Mouse (Mus musculus) left cerebral cortex, adult 11 months (tissue): ENCODE results near the gene Ush2a.
A peak's percentile ranks its signal among the peaks of the same experiment; 100 is the strongest.

ENCODE experiments used
- DNase-seq: peaks from one replicate; pipeline ENCODE4 v3.0.0; 2022; ENCODE audit warnings: low spot score

Gene Ush2a

DNA sequence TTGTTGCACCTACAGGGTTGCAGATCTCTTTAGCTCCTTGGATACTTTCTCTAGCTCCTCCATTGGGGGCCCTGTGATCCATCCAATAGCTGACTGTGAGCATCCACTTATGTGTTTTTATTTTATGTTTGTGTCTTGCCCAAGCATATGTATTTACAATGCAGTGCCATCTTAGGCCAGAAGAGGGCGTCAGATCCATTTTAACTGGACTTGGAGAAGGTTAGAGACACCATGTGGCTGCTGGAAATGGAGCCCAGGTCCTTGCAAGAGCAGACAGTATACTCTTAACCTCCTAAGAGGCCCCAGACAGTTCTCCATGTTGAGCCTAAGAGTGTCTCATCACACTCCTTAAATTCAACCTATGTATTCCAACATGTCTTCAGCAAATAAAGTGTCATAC, 281.5 kb downstream of the Ush2a start:
- DNase-seq: no peak

DNA sequence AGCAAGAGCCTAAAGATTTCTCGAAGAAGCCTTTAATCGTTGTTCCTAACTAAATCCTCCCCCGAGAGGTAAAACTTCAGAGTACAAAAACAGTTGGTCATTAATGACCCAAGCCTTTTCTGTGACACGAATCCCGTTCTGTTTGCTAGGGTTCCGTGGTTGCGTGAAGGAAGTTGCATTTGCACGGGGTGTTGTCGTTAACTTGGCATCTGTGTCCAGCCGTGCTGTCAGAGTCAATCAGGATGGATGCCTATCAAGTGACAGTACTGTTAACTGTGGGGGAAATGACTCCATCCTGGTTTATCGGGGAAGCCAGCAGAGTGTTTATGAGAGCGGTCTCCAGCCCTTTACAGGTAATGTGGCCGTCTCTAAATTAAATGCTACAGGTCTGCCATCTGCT, 287.9 kb downstream of the Ush2a start:
- no peak for DNase-seq

DNA sequence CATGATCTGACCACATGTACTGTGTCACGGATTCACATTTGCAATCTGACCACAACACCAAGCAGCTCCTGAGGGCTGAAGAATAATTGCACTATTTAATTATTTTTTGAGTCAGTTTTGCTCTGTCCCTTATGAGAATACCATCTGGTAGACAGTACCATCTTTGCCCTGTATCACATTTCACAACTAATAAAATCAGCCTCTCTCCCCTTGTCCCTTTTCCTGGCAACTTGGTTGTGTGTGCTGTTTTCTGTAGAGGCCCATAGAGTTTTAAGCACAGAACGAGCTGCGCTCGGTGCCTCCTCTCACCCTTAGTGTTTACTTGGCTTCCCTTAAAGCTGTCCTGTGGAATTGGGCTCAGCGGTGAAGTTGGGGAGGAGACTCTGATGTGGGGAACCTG, 290.0 kb downstream of the Ush2a start:
- no peak for DNase-seq

DNA sequence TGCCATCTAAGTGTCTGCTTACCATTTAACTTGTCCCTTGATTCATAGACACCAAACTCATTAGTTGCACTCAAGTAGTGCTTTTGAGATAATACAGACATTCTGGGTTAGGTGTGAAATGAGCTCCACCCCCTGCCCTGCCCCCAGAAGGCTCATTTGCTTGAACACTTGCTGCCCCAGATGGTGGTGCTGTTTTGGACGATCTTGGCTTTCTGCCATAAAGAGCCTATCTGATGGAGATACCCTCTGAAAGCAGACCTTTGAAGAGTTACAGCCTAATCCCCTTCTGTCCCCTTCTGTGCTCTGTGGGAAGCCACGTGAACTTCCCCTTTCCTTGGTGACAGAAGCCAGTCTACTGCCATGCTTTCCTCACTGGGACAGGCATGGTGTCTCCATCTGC, 297.1 kb downstream of the Ush2a start:
- DNase-seq: no peak

DNA sequence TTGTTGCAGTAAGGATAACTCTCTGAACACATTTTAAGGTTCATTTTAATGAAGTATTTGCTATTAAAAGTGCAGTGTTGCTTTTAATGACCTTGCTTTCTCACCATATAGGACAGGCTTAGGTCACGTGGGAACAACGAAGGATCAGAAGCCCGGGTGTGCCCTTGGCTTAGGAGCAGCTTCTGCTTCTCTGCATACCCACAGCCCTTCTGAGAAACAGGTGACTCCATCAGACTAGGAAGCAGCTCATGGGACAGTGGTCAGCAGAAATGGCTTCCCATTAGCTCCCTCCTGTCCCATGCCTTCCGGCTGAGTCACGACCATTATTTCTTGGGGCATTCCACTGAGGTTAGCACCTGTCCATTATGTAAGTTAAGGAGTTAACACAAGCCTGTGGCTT, 304.4 kb downstream of the Ush2a start:
- no peak for DNase-seq

DNA sequence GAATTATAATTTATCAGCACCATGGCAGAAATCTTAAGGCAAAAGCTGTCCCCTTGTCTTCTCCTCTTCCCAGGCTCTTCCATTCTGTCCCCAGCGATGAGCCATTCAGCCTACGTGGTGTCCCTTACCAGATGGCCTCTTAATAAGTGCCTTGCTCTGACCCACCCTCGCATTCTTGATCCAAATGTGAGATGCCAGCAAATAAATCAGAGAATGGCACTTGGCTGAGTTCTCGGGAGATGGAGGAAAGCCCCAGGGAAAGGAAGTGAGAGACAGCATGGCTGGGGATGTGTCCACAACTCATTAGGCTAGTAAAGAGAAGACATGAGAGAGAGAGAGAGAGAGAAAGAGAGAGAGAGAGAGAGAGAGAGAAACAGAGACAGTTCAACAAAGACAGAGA, 305.7 kb downstream of the Ush2a start:
- DNase-seq: no peak

DNA sequence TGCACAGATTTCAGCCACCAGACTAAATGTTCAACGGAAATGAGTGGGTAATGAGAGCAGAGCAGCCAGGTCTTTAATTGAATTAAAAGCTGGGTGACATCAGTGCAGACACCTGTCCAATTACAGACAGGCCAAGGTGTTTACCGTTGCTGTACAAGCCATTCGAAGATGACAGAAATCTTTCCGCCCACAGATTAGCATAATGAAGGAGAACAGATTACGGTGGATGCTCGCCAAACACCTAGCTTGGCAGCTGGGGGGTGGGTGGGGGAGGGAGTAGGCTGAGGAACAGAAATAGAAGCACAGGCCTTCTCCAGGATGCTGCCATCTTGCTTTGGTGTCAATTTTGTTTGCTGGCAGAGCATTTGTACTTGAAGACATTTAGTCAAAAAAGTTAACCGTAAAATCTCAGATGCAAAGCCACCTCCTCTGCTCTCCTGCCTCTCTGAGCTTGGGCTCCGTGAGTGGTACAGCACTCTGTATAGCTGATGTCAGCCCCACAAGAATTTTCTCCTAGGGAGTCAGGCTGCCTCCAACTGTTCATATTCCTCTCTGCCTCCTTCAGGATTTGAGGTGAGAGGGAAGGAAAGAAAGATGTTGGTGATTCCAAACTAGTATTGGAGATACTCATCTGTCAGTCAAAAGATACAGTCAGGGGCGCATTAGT, 306.6 kb downstream of the Ush2a start:
- peak; percentile 8 for DNase-seq

DNA sequence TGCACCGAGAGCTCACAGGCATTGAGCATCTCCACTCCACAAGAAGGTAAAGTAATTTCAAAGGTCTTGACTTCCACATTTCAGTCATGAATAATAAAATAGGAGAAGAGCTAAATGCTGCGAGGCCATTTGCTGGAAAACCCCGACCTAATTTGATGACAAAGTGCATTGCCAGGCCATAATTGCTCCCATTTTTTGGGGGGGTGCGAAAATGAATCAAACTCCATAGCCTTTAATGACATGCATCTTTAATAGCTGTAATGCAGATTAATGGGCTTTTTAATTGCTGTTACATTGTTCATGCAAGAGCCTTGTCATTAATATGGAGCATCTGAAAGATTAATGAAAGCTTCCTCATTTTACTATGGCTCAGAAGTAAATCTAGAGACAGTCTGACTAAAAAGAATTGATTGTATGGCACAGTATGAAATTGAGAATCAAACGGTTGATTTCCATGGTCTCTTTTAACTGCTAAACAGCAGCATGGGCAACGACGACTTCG, 314.5 kb downstream of the Ush2a start:
- no peak for DNase-seq

DNA sequence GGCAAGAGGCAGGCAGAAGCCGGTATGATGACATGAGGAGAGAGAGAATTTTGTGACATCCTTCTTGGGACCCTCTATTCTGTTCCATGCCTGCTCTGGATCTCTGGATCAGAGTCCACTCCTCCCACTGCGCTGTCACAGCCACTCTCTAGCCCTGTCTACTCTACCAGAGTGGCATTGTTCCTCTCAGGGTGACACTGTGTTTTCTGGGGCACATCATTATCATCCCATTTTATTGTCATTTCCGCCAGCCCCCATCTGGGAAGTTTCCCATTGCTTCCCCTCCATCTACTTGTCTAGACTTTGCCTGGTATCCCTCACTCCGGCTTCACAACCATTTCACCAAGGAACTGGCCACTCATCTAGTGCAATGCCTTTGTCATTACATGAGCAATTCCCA, 315.6 kb downstream of the Ush2a start:
- DNase-seq: no peak

DNA sequence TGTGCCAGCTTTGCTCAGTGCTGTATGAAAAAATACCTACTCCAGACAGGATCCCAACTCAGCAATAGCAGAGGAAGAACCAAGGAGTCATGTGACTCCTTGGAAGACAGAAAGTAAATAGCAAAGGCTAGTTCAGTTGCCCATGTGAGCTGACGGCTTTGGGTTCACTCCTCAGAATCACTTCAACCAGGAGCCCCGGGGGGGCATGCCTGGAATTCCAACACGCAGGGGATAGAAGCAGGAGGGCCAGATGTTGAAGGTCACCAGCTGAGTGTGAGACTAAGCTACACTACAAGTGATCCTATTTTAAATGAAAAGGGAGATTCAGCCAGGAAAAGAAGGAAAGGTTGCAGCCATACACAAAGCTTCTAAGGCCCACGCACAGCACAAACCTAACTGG, 319.3 kb downstream of the Ush2a start:
- DNase-seq: no peak

DNA sequence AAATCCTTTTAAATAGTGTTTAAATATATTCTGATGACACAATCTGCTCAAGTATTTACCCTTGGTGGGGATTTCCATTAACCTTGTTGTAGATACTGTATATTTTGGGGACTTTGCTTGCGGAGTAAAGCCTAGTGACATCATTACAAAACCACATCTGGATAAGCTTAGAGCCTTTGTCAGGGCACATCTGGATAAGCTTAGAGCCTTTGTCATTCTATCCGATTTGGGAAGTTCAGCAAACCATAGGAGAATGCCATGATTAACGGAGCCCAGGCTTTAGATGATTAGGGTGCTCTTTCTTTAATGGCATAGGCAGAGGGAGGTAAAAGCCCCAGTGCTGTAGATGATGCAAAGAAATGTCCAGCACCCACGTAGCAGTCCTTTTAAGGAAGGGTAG, 333.4 kb downstream of the Ush2a start:
- no peak for DNase-seq

DNA sequence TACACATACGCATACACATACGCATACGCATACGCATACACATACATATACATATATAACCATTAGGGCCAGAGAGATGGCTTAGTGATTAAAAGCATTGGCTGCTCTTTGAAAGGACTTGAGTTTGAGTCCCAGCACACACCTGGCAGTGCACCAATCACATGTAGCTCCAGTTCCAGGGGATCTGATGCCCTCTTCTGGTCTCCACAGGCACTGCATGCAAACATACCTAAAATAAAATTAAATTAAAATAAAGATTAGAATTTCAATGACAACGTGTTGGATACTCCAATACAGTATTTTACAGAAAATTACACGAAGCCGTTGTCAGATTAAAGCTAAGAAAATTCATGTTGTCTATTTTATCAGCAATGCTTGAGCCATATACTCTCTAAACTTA, 336.2 kb downstream of the Ush2a start:
- no peak for DNase-seq

DNA sequence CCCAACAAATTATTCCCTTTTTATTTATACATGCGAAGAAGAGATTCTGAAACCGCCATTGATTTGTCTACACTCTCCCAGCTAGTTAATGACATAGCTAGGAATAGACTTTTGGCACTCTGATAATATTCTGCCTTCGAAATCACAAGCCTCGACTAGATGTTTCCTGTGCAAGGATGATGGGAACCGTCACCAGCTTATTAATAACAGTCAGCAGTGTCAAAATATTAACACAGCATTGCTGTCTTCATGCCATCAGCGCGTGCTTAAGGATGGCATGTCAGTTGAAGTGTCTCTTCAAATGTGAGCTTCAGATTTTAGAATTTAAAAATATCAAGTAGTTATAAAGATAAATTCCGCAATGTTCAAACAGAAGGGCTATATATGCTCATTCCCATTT, 337.3 kb downstream of the Ush2a start:
- no peak for DNase-seq

DNA sequence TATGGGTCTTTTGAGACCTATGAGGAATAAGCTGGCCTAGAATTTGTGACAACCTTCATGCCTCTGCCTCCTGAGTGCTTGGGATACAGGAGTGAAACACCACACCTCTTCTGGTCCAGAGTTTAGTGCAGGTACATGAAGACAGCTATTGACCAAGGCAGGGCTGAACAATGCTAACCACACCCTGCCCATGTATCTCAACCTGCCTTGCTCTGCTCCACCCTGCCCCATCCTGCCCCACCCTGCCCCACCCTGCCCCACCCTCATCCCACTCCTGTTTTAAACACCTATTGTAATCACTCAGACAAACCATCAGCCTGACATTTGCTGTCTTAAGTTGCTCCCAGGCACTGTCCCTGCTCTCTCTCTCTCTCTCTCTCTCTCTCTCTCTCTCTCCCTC, 344.6 kb downstream of the Ush2a start:
- DNase-seq: no peak

DNA sequence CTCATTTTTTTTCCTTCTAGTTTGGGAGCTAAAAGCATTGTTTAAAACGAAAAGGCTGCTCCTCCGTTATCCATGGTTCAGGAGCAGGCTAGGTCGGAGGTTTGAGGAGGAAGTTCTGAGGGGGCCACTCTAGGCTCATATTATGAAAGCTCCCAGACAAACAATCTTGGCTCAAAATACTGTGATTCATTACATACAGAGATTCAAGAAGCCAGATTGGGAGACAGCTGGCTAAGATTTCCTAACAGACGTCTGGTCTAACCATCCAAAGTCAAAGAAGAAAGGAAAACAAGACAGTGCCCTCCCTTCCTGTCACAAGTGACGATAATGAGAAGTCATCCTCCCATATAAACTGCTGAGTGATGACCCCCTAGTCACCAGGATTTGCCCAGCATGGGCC, 354.7 kb downstream of the Ush2a start:
- DNase-seq: no peak

DNA sequence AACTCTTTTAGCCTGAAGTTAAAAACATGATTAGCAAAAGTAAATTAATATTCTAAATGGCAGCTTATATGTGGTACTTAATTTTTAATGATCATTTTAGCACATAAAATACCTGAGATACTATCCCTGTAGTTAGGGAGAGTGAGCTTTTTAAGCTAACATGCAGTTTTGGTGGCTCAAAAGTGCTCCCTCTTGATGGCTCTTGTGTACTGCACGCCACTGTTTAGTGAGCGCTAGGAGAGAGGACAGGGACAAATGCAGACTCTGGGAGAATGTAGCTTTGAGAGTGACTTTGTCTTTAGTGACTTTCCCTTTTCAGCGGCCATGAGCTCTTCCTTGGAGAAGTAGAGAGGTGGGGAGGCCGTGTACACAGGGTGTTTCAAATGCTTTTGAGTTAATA, 371.9 kb downstream of the Ush2a start:
- no peak for DNase-seq

DNA sequence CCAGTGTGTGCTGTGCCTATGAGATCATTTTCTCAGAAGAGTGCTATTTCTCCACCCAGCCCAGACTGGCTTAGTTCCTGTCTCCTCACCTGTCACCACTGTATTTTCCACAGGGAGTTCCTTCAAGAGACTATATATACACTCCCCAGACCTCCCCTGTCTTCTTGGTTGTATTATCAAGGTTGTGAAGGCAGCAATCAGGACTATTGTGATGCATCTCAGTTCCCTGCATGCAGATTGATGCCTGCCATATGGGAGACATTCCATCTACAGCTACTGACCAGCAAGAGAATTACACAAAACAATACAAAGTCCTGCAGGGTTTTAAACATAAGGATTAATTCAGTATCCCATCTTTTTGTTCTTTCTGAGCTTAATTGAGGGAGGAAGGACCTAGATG, 377.8 kb downstream of the Ush2a start:
- DNase-seq: no peak

DNA sequence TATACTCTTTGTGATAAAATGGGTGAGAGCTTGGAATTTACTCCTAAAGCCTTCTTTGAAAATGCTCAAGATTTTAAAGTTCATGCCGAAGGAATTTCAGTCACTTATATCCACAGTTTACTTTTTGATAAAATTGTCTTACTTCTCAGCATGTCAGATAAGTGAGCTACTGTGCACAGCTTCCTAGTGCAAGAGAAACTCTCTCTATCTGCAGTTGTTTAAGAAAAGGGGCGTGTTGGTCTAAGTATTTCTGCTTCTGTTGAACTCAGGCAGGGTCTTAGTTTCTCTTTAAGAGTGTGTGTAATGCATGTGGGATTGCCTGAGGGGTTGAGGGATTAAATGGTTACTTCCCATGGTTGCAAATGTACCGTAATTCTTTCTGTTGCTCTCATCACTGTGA, 381.3 kb downstream of the Ush2a start:
- DNase-seq: no peak

DNA sequence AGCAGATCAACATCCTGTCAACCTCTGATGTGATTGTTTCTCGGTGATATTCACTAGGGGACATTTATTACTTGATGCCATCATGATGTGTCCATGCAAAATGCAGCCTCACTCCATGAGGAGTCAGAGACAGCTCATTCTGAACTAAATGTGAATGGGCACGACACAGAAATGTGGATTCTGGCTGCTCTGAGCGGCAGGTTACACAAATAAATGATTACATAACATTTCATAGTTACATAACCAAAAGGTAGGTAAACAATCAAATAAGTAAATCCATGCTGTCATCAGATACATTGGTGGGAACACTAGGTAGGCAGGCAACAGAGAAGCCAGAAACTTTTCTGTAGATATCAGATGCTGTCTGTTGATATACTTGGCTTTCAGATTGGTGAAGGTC, 391.2 kb downstream of the Ush2a start:
- no peak for DNase-seq

DNA sequence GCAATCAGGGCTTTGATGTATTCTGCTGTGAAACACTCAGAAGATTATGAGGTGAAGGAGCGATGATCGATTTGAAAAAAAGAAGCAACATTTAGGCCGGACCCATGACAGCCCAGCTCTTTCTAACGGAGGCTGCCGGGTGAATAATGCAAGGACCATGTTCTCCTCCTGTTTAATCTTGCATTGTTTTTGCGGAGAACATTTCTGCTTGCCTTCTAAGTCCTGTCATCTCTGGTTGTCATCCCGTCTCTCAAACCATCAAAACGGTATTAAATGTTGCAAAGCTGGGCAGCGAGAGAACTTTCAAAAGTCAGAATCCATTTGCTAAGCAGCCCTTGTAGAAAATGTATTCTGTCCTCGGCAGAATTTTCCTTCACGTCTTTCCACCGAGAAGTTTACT, 394.3 kb downstream of the Ush2a start:
- DNase-seq: no peak

DNA sequence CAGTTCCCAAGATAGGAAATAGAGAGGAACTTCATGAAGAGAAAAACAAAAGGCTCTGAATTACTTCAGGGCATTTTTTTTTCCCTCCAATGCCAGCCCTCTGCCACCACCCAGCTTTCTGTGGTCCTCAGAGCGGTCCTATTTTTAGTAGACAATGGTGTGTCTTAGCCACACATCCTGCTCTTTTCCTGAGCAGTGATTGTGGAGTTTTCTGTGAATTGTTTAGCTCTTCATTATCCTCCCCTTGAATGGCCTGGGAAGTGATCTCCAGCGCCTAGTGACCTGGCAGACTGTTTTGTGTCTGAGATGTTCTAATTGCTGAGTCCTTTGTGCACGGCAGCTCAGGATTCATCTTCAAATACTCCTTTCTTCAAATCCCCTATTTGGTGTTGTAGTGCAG, 397.3 kb downstream of the Ush2a start:
- DNase-seq: no peak

DNA sequence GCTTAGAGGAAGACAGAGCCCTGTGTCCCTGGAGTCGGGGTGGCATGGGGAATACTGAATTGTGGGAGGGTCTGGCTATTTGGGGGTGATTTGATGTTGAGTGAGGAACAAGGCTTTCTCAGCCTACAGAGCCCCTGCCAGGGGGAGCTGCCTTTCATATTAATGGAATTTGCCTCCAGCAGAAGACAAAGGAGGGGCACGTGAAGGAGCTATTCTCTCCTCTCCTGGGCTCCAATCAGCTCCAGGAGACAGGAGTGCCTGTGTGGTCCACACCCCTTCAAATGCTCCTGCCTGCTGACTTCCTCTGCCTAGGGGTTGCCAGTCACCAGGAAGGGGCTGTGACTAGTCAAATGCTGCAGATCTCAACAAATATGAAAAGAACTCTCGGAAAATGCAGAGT, 398.5 kb downstream of the Ush2a start:
- no peak for DNase-seq

DNA sequence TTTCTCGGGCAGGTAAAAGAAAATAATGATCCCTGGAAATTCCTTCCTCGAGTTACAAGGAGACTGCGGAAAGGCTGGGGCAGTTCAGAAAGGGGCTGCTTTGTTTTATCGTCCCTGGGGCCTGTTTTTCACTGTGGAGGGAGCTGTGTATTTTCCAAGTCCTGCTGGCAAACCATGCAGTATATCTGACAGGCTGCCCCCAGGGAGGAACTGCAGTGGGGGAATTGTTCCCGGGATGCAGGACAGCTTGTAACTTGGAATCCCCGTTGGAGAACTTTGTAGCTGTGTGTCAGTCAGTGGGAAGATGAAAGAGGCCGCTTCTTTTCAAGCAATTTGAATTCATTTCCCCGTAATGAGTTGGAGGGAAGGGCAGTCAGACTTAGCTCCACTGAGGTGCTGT, 399.1 kb downstream of the Ush2a start:
- DNase-seq: no peak

DNA sequence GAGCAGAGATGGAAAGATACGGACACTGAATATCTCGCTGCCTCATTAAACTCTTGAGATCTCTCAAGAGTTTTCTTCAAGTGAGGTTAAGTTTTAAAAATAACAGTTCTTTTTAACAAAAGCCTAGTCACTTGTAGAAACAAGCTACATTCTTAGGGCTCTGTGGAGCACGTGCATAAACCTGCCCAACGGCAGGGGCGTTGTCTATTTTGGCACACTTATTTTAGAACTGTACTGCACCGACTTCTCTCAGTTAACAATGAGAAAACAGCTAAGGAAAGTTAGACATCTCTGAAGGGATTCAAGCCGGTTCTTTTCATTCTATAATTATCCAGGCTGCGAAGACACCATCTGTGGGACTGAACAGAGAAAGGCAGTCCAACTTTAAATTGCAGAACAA, 405.6 kb downstream of the Ush2a start:
- no peak for DNase-seq

DNA sequence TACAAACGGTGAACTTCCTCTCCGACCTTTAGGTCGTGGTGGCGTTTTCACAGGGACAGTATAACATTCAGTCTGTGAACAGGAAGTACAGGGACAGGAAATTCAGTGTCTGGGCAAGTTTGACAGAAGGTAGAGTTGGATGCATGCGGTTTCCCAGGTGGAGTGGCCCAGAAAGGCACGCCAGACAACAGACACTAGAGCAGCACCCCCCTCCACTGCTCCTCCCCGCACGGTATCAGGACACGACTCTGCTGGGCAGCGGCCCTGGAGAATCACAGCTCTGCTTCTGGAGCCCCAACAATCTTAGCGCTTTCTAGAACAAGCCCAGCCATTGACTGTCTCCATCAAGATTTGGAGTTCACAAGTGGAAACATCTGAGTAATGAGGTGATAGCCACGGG, 406.7 kb downstream of the Ush2a start:
- no peak for DNase-seq
